ENCODE assay signal across 13 mouse cellular contexts in genomic region chr9:43947490-43948150, GRCm38 (mm10).
DNase-seq lines count a peak whose midpoint lies in the region; ATAC-seq lines count a peak whose summit lies in the region.
"Had no signal": no experiment of that assay in that cellular context is flagged by ENCODE, and none has a peak within 500 bp of the region (broad histone marks: within the 10 kb centered on the region; RNA-seq: fewer than 3 reads in every experiment).

No protein-coding gene starts in this region.

- no peaks in the 10 kb centered on the region for H3K27me3 ChIP-seq in hindbrain, embryonic 14.5 days (ENCODE audit: control insufficient read depth, insufficient read depth, low read length)
- H3K27me3 ChIP-seq: intestine, embryonic 15.5 days had no signal

- no peaks in the 10 kb centered on the region for H3K9me3 ChIP-seq in hindbrain, embryonic 14.5 days (ENCODE audit: control insufficient read depth, low read length)
- H3K9me3 ChIP-seq: intestine, embryonic 15.5 days had no signal

- peaks cover 15% of the 10 kb centered on the region; the same call in 1 of the 2 replicates for H3K4me1 ChIP-seq in hindbrain, embryonic 14.5 days (replicated peaks; ENCODE audit: control insufficient read depth, insufficient read depth, low read length)
- H3K4me1 ChIP-seq: intestine, embryonic 15.5 days had no signal

- 19% methylated on average over 11 of the region's 11 CpGs for WGBS in hindbrain, embryonic 14.5 days

- no peak overlapping the region for H3K4me3 ChIP-seq in hindbrain, embryonic 14.5 days (replicated peaks; ENCODE audit: low read length)
- H3K4me3 ChIP-seq: intestine, embryonic 15.5 days had no signal

- ATAC-seq in hindbrain, embryonic 14.5 days (ENCODE audit: low FRiP score): 0 out of 2 replicates have a peak, but pooled peaks have one; percentile 29
- ATAC-seq: intestine, embryonic 15.5 days had no signal

- peak; percentile 57 for DNase-seq in embryo, embryonic 10 days (ENCODE audit: low spot score)
- peak; percentile 19 for DNase-seq in embryo, embryonic 9.5 days (ENCODE audit: extremely low spot score)
- DNase-seq in hindbrain, embryonic 14.5 days (ENCODE audit: low spot score): no peak
- DNase-seq in neural tube, embryonic 10.5 days (ENCODE audit: extremely low spot score, low spot score): peak; percentile 45
- no peak for DNase-seq in layer of hippocampus, adult 18-20 months (ENCODE audit: low spot score in 2 of 2)
- no peak for DNase-seq in cerebellum, adult 9-11 months
- DNase-seq in right cerebral cortex, postnatal 4 days: no peak
- DNase-seq: adrenal gland, adult 2 months; cerebellum, postnatal 14 days; heart, adult 11 months; right cerebral cortex, postnatal 25 days; thymus, adult 2 months had no signal

- H3K9ac ChIP-seq in hindbrain, embryonic 14.5 days: no peak overlapping the region
- H3K9ac ChIP-seq: intestine, embryonic 15.5 days had no signal

- H3K27ac ChIP-seq in hindbrain, embryonic 14.5 days: no peak overlapping the region
- H3K27ac ChIP-seq: intestine, embryonic 15.5 days had no signal

- no peaks in the 10 kb centered on the region for H3K36me3 ChIP-seq in hindbrain, embryonic 14.5 days (replicated peaks; ENCODE audit: control insufficient read depth, insufficient read depth)
- H3K36me3 ChIP-seq: intestine, embryonic 15.5 days had no signal

- no peak overlapping the region for H3K4me2 ChIP-seq in hindbrain, embryonic 14.5 days (replicated peaks)
- H3K4me2 ChIP-seq: intestine, embryonic 15.5 days had no signal

Comparison
In these comparisons a context has a peak if more than half of its experiments do, and no peak if none do; other contexts are left out.
1. DNase-seq: peak in embryo, embryonic 10 days (single experiment), embryo, embryonic 9.5 days (single experiment) and neural tube, embryonic 10.5 days (single experiment); none in hindbrain, embryonic 14.5 days (single experiment), layer of hippocampus, adult 18-20 months (0 of 2), cerebellum, adult 9-11 months (single experiment) and right cerebral cortex, postnatal 4 days (single experiment).